Mouse (Mus musculus): Measurements from ENCODE around the gene Bcl9. TPM values are rescaled to one million over a fixed set of nuclear protein-coding genes. Genes with fewer than 3 reads are reported as not detected.

The Bcl9 gene
- total and polyA plus RNA-seq, 3 experiments = 14.3 to 22.4 (median 15.3) TPM

DNA sequence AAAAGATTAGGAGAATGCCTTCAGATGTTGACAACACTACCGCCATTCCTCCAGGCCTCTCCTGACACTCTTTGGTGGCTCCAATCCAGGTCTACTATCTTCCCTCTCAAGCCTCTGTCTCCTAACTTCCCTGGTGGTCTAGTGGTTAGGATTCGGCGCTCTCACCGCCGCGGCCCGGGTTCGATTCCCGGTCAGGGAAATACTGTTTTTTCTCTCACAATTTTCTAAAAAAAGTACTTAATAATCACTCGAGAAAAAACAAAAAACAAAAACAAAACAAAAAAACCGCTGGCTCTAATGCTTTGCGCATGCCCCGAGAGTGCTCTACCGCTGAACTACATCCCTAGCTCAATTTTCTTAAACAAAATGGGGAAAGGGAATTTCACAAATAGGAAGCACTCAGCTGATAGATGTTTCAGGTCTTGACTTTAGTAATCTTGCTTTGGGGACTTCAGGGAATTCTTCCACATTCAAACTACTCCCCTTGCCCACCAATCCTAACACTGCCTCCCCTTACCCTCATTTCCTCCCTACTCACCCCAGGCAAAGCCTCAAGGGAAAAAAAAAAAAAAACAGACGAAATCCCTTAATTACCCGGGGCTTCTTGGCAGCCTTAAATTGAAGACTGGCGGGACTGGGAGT, 139.6 kb downstream of the Bcl9 start:
- WGBS = 1% methylated on average over 17 of the region's 17 CpGs
- no peaks in the 10 kb centered on the region for H3K4me1 ChIP-seq (ENCODE audit: control insufficient read depth, insufficient read depth, low read length)
- no peak for TF ChIP-seq POLR2A (IDR thresholded peaks at IDR 0.05; ENCODE audit: insufficient read depth, low read depth, low read length)
- TF ChIP-seq CTCF (IDR thresholded peaks at IDR 0.05) = no peak
- TF ChIP-seq EP300 (IDR thresholded peaks at IDR 0.05; ENCODE audit: insufficient read depth, low read depth, low read length) = 0 out of 2 replicates have a peak, but pooled peaks have one; percentile 42
- H3K4me3 ChIP-seq = peak overlapping the region; percentile 90
- H3K9ac ChIP-seq (ENCODE audit: low read depth, low read length) = peak overlapping the region; percentile 49
- H3K27ac ChIP-seq = peak overlapping the region; percentile 89
- no peaks in the 10 kb centered on the region for H3K79me2 ChIP-seq (replicated peaks; ENCODE audit: control insufficient read depth, insufficient read depth, low read length)
- DNase-seq = peak; percentile 78 to 88
- no peaks in the 10 kb centered on the region for H3K36me3 ChIP-seq (ENCODE audit: control insufficient read depth, insufficient read depth, low read length)
- intact Hi-C loops (cut with DNase I) = loop anchor here (5.0 kb wide), 1 partner anchor 69 kb away; no protein-coding TSS in a partner anchor
- no peaks in the 10 kb centered on the region for H3K27me3 ChIP-seq (ENCODE audit: control insufficient read depth, insufficient read depth, low read length)

DNA sequence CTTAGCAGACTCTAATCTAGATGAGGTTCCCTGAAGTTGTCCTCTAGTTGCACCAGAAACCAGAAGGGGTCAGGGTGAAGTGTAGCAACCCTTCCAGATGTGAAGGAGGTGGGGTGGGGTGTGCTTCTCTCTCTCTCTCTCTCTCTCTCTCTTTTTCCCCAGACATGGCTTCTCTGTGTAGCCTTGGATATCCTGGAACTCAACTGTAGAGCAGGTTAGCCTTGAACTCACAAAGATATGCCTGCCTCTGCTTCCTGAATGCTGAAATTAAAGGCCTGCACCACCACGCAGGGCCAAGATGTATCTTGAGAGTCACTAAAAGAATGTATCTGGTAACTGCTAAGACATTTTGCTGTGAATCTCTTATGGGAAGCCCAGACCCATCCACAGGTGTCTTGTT, 140.4 kb downstream of the Bcl9 start:
- WGBS = 81% methylated on average over 1 of the region's 1 CpGs
- TF ChIP-seq POLR2A (IDR thresholded peaks at IDR 0.05; ENCODE audit: insufficient read depth, low read depth, low read length) (no peak), EP300 (IDR thresholded peaks at IDR 0.05; ENCODE audit: insufficient read depth, low read depth, low read length) (no peak), CTCF (IDR thresholded peaks at IDR 0.05) (no peak)
- Histone ChIP-seq H3K27ac (no peak overlapping the region), H3K36me3 (ENCODE audit: control insufficient read depth, insufficient read depth, low read length) (no peaks in the 10 kb centered on the region), H3K9ac (ENCODE audit: low read depth, low read length) (no peak overlapping the region), H3K4me1 (ENCODE audit: control insufficient read depth, insufficient read depth, low read length) (no peaks in the 10 kb centered on the region), H3K27me3 (ENCODE audit: control insufficient read depth, insufficient read depth, low read length) (no peaks in the 10 kb centered on the region), H3K4me3 (no peak overlapping the region), H3K79me2 (replicated peaks; ENCODE audit: control insufficient read depth, insufficient read depth, low read length) (no peaks in the 10 kb centered on the region)
- intact Hi-C loops (cut with DNase I) = loop anchor here (5.0 kb wide), 1 partner anchor 70 kb away; no protein-coding TSS in a partner anchor
- no peak for DNase-seq

DNA sequence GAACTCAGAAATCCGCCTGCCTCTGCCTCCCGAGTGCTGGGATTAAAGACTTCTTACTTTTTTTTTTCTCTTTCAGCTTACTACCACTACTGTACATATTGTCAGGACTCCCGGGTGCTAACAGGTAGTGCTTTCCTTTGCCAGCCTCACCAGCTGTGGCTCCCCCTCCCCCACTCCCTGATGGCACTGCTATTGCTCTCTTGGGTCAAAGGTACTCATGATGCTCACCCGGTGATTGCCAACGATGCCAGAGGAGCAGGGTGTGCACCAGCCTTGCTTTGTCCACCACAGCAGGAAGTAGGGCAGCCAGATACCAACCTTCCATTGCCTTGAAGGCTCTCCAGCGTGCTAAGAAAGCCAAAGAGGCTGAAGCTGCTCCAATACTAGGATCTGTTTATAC, 141.3 kb downstream of the Bcl9 start:
- no peak for DNase-seq
- intact Hi-C loops (cut with DNase I) = loop anchor here (5.0 kb wide), 1 partner anchor 71 kb away; no protein-coding TSS in a partner anchor
- 94% methylated on average over 6 of the region's 6 CpGs for WGBS

More for the DNA sequence above, 141.3 kb downstream of the Bcl9 start:
- TF ChIP-seq POLR2A (IDR thresholded peaks at IDR 0.05; ENCODE audit: insufficient read depth, low read depth, low read length) (no peak), CTCF (IDR thresholded peaks at IDR 0.05) (no peak), EP300 (IDR thresholded peaks at IDR 0.05; ENCODE audit: insufficient read depth, low read depth, low read length) (no peak)
- Histone ChIP-seq H3K4me3 (no peak overlapping the region), H3K79me2 (replicated peaks; ENCODE audit: control insufficient read depth, insufficient read depth, low read length) (no peaks in the 10 kb centered on the region), H3K27ac (no peak overlapping the region), H3K4me1 (ENCODE audit: control insufficient read depth, insufficient read depth, low read length) (no peaks in the 10 kb centered on the region), H3K27me3 (ENCODE audit: control insufficient read depth, insufficient read depth, low read length) (no peaks in the 10 kb centered on the region), H3K36me3 (ENCODE audit: control insufficient read depth, insufficient read depth, low read length) (no peaks in the 10 kb centered on the region), H3K9ac (ENCODE audit: low read depth, low read length) (no peak overlapping the region)

Other genes with a start within 250 kb of the Bcl9 start
- gene Acp6, start 139.1 kb downstream of the Bcl9 start, total RNA-seq (2021) = 10 to 100 TPM; 33.3 to 34.0 TPM
- gene Acp6, start 139.1 kb downstream of the Bcl9 start, polyA plus RNA-seq (2012; rRNA removed) = 32.7 and 43.8 TPM in 2 replicates
- gene Olfr1402, start 124.1 kb upstream of the Bcl9 start, total RNA-seq (2021) = not detected
- not detected in 2 replicates for gene Olfr1402, start 124.1 kb upstream of the Bcl9 start, polyA plus RNA-seq (2012; rRNA removed)

All from heart, adult 2 months (tissue).